Mouse (Mus musculus): ENCODE results near the gene Ndrg4.

- no peak for TF ChIP-seq EP300 (IDR thresholded peaks at IDR 0.05)
- no peak for TF ChIP-seq CTCF (IDR thresholded peaks at IDR 0.05)
Measured at GRCm38 (mm10) chr8:95662885-95663598, 13.7 kb upstream of the Ndrg4 start.

Measured in lung, postnatal 0 days (tissue).